Mouse (Mus musculus): ENCODE measurements around the gene Ccn5.

Ccn5 gene

GRCm38 (mm10) chr2:163820607-163821006, at the start of gene Ccn5:
TSS of gene Ccn5 (plus strand) at chr2:163820861.
- DNase-seq (ENCODE audit: low read depth, low spot score), result no peak

GRCm38 (mm10) chr2:163776661-163777060, 44.0 kb upstream of the Ccn5 start:
- DNase-seq (ENCODE audit: low read depth, low spot score), result no peak

- no peak for DNase-seq (ENCODE audit: low read depth, low spot score)
Observed at GRCm38 (mm10) chr2:163777061-163777460, 43.6 kb upstream of the Ccn5 start.

- peak; percentile 10 for DNase-seq (ENCODE audit: low read depth, low spot score)
Observed at GRCm38 (mm10) chr2:163778896-163779295, 41.8 kb upstream of the Ccn5 start.

GRCm38 (mm10) chr2:163783368-163783767, 37.3 kb upstream of the Ccn5 start:
- no peak for DNase-seq (ENCODE audit: low read depth, low spot score)

- DNase-seq (ENCODE audit: low read depth, low spot score), result no peak
Observed at GRCm38 (mm10) chr2:163783901-163784300, 36.8 kb upstream of the Ccn5 start.

- DNase-seq (ENCODE audit: low read depth, low spot score), result no peak
Observed at GRCm38 (mm10) chr2:163787086-163787485, 33.6 kb upstream of the Ccn5 start.

GRCm38 (mm10) chr2:163787709-163788108, 33.0 kb upstream of the Ccn5 start:
- peak; percentile 69 for DNase-seq (ENCODE audit: low read depth, low spot score)

GRCm38 (mm10) chr2:163788484-163788883, 32.2 kb upstream of the Ccn5 start:
- peak; percentile 61 for DNase-seq (ENCODE audit: low read depth, low spot score)

- no peak for DNase-seq (ENCODE audit: low read depth, low spot score)
Observed at GRCm38 (mm10) chr2:163798411-163798810, 22.2 kb upstream of the Ccn5 start.

- DNase-seq (ENCODE audit: low read depth, low spot score), result no peak
Observed at GRCm38 (mm10) chr2:163800832-163801231, 19.8 kb upstream of the Ccn5 start.

- DNase-seq (ENCODE audit: low read depth, low spot score), result no peak
Observed at GRCm38 (mm10) chr2:163801406-163801805, 19.3 kb upstream of the Ccn5 start.

- no peak for DNase-seq (ENCODE audit: low read depth, low spot score)
Observed at GRCm38 (mm10) chr2:163803838-163804237, 16.8 kb upstream of the Ccn5 start.

- DNase-seq (ENCODE audit: low read depth, low spot score), result no peak
Observed at GRCm38 (mm10) chr2:163809166-163809565, 11.5 kb upstream of the Ccn5 start.

- no peak for DNase-seq (ENCODE audit: low read depth, low spot score)
Observed at GRCm38 (mm10) chr2:163809704-163810103, 11.0 kb upstream of the Ccn5 start.

GRCm38 (mm10) chr2:163813077-163813476, 7.6 kb upstream of the Ccn5 start:
- no peak for DNase-seq (ENCODE audit: low read depth, low spot score)

GRCm38 (mm10) chr2:163814739-163815465, 5.8 kb upstream of the Ccn5 start:
- DNase-seq (ENCODE audit: low read depth, low spot score), result no peak

GRCm38 (mm10) chr2:163823248-163823647, 2.6 kb downstream of the Ccn5 start:
- DNase-seq (ENCODE audit: low read depth, low spot score), result peak; percentile 35

GRCm38 (mm10) chr2:163823771-163824170, 3.1 kb downstream of the Ccn5 start:
- DNase-seq (ENCODE audit: low read depth, low spot score), result peak; percentile 27

GRCm38 (mm10) chr2:163825861-163826260, 5.2 kb downstream of the Ccn5 start:
- no peak for DNase-seq (ENCODE audit: low read depth, low spot score)

- no peak for DNase-seq (ENCODE audit: low read depth, low spot score)
Observed at GRCm38 (mm10) chr2:163826494-163826893, 5.8 kb downstream of the Ccn5 start.

GRCm38 (mm10) chr2:163831163-163831562, 10.5 kb downstream of the Ccn5 start:
- no peak for DNase-seq (ENCODE audit: low read depth, low spot score)

- peak; percentile 76 for DNase-seq (ENCODE audit: low read depth, low spot score)
Observed at GRCm38 (mm10) chr2:163838043-163838442, 17.4 kb downstream of the Ccn5 start.

- no peak for DNase-seq (ENCODE audit: low read depth, low spot score)
Observed at GRCm38 (mm10) chr2:163839519-163839918, 18.9 kb downstream of the Ccn5 start.

All from ES-CJ7 (cell line).